19 mouse cellular contexts compared by ENCODE assay signal in the genomic region with DNA sequence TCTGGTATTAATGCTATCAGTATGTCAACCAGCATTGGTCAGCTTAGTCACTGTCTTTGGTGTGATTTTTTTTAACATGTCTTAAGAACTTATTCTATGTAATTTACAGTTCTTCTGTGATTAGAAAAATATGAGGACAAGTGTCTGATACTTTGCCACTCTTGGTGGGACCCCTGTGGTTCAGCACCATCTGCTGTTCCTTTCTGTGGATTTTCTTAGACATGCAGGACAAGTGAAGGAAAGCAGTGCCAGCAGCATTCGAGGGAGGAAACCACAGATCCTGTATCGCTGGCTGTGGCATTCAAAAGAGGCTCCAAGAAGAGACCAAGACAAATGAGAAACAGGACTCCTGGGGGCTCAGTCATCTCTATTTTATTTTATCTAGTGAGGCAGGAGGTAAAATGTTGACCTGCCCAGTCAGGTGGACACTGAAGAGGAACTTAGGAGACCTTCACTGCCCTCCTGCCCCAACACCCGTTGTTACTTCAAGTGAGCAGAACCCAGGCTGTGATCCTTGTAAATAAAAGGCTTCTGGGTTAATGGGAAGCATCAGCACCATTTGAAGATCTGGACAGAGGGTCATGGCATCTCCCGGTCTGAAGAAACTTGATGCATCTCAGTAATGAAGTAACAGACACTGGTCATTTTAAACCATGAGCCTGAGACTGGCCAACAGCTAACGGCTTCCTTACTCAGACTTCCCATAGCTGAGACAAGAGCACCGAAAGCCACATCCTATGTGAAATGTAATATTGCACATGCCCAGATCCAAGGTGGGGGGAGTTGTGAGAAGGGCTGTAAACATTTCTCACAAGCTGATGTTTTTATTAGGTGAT.
DNase-seq lines count a peak whose midpoint lies in the region; ATAC-seq lines count a peak whose summit lies in the region.
"Had no signal": no experiment of that assay in that cellular context is flagged by ENCODE, and none has a peak within 500 bp of the region (broad histone marks: within the 10 kb centered on the region; RNA-seq: fewer than 3 reads in every experiment).

No protein-coding gene starts in this region.

- 33% methylated on average over 6 of the region's 6 CpGs for WGBS in kidney, embryonic 14.5 days

- no peaks in the 10 kb centered on the region for H3K9me3 ChIP-seq in kidney, embryonic 14.5 days (ENCODE audit: control insufficient read depth, low read length)
- H3K9me3 ChIP-seq: embryonic facial prominence, embryonic 12.5 days; forebrain, embryonic 15.5 days; heart, embryonic 13.5 days had no signal

- H3K4me1 ChIP-seq in kidney, embryonic 14.5 days (ENCODE audit: control insufficient read depth, insufficient read depth, low read length): no peaks in the 10 kb centered on the region
- H3K4me1 ChIP-seq: embryonic facial prominence, embryonic 12.5 days; forebrain, embryonic 15.5 days; heart, embryonic 13.5 days had no signal

- intact Hi-C loops in left cerebral cortex, postnatal 4 days (cut with DNase I): no loop called here
- intact Hi-C loops in left cerebral cortex, postnatal 14 days (cut with DNase I): no loop called here

- no peak overlapping the region for H3K27ac ChIP-seq in kidney, embryonic 14.5 days (ENCODE audit: low read depth, low read length)
- H3K27ac ChIP-seq: embryonic facial prominence, embryonic 12.5 days; forebrain, embryonic 15.5 days; heart, embryonic 13.5 days had no signal

- H3K4me3 ChIP-seq in kidney, embryonic 14.5 days (ENCODE audit: low read length): no peak overlapping the region
- H3K4me3 ChIP-seq: embryonic facial prominence, embryonic 12.5 days; forebrain, embryonic 15.5 days; heart, embryonic 13.5 days had no signal

- H3K9ac ChIP-seq in kidney, embryonic 14.5 days (ENCODE audit: low read depth, low read length): no peak overlapping the region
- H3K9ac ChIP-seq: embryonic facial prominence, embryonic 12.5 days; forebrain, embryonic 15.5 days; heart, embryonic 13.5 days had no signal

- ATAC-seq in cerebellum, adult (ENCODE audit: insufficient number of reproducible peaks, low FRiP score, low TSS enrichment): no peak
- ATAC-seq in kidney, embryonic 14.5 days (ENCODE audit: low FRiP score, low TSS enrichment): peak; percentile 80
- ATAC-seq: activated CD4-positive, CD25-positive, alpha-beta regulatory T cell, adult 4 months; forebrain, embryonic 15.5 days; hindbrain, embryonic 16.5 days; Patski had no signal

- H3K4me2 ChIP-seq in kidney, embryonic 14.5 days (replicated peaks; ENCODE audit: low read depth, low read length): no peak overlapping the region
- H3K4me2 ChIP-seq: embryonic facial prominence, embryonic 12.5 days; forebrain, embryonic 15.5 days; heart, embryonic 13.5 days had no signal

- H3K27me3 ChIP-seq in kidney, embryonic 14.5 days (ENCODE audit: control insufficient read depth, insufficient read depth, low read length): no peaks in the 10 kb centered on the region
- H3K27me3 ChIP-seq: CH12.LX; embryonic facial prominence, embryonic 12.5 days; forebrain, embryonic 15.5 days; heart, embryonic 13.5 days; Patski had no signal

- no peaks in the 10 kb centered on the region for H3K36me3 ChIP-seq in kidney, embryonic 14.5 days (ENCODE audit: control insufficient read depth, insufficient read depth, low read length)
- H3K36me3 ChIP-seq: embryonic facial prominence, embryonic 12.5 days; forebrain, embryonic 15.5 days; heart, embryonic 13.5 days had no signal

- peak; percentile 61 to 63 for DNase-seq in cerebellum, postnatal 14 days
- no peak for DNase-seq in kidney, postnatal 10 days
- peak; percentile 32 for DNase-seq in left cerebral cortex, postnatal 4 days
- DNase-seq in left cerebral cortex, postnatal 14 days (ENCODE audit: low spot score in 2 of 2): no peak
- DNase-seq: adrenal gland, adult 2 months; adrenal gland, postnatal 25 days; cerebellum, adult 11-12 months; gastrocnemius, postnatal 36 days; heart, adult 11 months; heart, postnatal 36 days had no signal

Comparison
In these comparisons a context has a peak if more than half of its experiments do, and no peak if none do; other contexts are left out.
1. DNase-seq: peak in cerebellum, postnatal 14 days (2 of 2) and left cerebral cortex, postnatal 4 days (single experiment); none in kidney, postnatal 10 days (single experiment) and left cerebral cortex, postnatal 14 days (0 of 2).